Mouse (Mus musculus) fibroblast of lung, adult 2 months (primary cell): ENCODE results near the gene Cldn20.
A peak's percentile ranks its signal among the peaks of the same experiment; 100 is the strongest.

Source experiments
- DNase-seq: peaks from one replicate; pipeline ENCODE4 v3.0.0-alpha.2; 2011; ENCODE audit warnings: low read depth

Cldn20 gene

DNA sequence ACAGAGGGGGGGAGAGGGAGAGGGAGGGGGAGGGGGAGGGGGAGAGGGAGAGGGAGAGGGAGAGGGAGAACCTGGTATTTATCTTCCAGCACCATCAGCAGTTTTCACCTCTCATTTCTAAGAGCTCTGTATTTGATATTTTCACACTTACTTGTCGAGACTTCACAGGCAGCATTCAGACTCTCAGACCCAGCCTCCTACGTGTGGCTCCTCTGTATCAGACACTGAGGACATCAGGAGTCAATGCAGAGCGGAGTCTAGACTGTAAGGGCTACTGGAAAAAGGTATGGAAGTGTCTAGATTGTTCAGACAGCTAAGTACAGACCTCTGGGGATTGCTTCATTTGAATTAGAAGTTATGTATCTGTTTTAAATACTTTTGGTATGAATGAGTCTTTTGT lies 2.8 kb upstream of the Cldn20 start:
- no peak for DNase-seq

DNA sequence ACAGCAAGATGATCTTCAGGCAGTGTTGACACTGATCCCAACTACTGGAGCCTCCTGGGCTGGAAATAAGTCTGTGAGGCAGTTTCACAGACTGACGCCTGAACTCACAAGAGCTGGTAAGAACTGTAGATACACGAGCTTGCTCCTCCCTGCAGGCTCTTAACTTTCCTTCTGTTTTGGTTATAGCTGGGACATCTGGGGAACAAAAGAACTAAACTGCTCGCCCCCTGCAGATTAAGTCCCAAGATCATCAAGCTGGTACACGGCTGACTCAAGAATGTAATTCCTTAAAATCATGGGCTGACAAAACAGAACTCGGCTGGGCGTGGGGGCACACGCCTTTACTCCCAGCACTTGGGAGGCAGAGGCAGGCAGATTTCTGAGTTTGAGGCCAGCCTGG lies 1.8 kb upstream of the Cldn20 start:
- no peak for DNase-seq

DNA sequence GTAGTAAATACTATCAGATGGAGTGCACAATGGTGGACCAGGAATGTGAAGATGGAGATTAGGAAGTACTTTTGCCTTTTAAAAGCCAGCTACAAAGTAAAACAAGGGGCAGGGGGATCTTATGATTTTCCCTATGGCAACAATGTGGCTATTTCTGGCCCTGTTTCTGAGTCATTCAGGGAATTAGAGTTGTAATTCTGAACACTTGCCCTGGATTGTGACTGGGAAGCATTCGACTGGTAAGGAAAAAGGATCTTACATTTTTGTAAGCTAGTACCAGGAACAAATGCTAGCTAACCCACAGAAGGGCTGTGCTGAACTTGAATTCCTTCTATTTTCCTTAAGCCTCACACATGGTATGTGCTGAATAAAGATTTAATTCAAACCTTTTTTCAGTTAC lies 713 bp upstream of the Cldn20 start:
- peak; percentile 43 for DNase-seq

DNA sequence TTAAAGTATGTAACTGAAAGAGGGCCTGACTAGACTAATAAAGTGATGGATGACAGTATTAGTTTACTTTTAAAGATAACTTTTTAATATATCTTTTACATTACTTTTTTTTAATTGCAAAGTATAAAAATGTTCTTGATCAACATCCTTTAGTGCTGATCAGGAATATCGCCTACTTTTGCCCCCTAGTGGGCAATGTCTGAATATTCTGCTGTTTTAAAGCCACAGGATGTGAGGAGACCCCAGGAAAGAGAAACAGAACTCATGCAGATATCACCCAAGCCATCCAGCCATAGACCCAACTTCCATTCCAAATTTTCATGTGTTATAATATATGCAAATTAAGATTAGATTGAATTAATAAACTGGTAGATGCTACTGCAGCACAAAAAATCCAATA lies 1.1 kb downstream of the Cldn20 start:
- DNase-seq, result no peak

DNA sequence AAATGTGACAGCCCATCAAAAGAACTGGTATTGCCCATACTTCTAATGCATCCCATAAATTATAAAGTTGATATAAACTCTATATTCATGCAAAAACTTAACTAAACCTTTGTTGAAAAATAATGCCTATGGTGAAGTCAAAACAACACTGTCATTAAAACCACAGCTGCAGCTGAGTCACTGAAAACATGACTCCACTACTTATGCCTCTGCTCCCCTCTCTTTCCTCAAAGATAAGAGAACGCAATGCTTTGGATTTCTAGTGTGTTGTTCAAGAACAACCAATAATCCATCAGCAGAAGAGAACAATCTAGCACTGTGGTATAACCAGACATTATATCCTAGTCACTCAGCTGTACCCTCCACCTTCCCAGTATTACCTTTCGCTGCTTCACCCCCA lies 8.0 kb downstream of the Cldn20 start:
- no peak for DNase-seq

DNA sequence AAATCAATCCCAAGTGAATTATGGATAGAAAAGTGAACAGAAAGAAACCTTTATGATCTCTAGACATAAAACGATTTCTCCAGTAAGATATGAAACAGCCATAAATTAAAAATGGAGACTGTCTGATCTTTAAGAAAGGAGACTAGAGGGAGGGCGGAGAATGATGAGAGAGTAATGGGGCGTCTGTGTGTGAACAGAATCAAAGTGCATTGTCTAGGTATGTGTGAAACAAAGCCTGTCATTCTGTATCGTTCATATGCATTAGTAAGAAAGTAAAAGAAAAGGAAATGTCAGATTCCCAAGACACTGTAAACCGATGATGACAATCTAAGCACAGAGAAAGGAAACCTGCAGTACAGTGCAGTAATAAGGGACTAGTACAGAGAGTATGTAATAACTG lies 8.7 kb downstream of the Cldn20 start:
- DNase-seq, result no peak

DNA sequence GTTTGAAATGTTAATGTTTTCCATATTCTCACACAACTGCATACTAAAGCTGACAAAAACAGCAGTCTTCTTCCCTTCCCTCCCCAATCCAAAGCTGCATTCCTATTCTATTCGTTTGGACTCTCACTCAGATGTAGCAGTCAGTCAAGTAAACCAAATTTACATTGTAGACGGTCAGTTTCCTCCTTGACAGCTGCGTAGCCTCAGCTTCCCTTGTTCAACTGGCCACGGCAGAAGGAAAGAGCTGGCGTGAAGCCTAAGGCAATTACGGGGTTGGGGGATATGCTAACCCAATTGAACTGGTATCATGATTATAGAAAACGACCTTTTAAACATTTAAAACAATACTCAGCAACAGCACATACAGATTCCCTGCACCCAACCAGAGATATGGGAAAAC lies 15.4 kb downstream of the Cldn20 start:
- DNase-seq, result no peak

DNA sequence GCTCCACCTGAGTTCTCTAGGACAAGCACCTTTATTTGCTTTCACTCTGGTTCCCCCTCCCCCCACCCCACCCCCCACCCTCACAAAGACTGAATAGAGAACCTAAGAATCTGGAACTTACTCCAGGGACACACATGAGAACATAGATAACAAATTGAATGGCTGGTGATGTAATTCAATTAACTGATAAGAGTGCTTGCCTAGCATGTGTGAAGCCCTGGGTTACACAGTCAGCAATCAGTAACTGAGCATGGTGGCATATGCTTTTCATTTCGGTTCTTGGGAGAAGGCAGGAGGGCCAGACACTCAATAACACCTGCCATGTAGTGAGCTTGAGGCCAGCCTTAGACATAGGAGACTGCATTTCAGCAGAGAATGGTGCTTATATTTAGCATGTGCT lies 23.9 kb downstream of the Cldn20 start:
- no peak for DNase-seq

DNA sequence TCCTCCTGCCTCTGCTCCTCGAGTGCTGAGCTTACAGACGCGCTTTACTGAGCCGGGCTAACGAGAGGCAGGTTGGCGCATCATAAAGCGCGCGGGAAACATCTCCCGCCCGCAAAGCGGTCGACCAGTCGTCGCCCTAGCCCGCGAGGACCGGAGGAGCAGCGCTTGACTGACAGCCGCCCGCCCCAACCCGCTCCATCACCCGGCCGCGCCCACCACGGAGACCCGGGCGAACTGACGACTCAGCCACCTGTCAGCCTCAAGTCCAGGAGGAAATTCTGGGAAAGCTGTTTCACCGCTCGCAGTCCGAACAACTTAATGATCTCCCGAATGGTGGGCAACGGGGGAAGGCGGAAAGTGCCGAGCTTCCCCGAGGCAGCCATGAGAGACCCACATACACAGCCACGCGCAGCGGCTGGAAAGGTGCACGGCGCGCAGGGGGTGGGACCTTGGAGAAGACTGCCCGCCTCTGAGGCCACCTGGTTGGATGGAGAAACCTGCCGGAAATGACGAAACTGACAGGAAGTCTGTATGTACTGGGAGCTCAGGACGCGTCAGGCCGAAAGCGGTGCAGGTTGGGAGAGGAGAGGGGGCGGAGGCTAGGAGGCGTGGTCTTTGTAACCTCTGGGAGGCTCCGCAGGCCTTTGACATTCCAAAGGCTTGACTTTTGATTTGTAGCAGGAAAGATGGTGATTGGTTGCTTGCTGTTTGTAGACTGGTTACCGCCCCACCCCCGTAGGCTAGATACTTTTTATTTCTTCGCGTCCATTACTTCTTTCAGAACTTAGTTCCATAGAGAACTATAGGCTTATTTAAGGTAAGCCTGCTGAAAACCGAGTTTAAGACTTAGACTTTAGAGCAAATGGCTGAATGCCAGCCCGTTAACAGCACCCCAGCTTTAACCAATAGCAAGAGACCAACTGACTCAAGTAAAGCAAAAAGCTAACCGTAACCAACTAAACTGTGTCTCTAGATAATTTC lies 25.3 kb downstream of the Cldn20 start, which contains the start of gene Tfb1m:
TSS of gene Tfb1m (minus strand) at position 451 of the 981 bp plus-strand sequence.
- DNase-seq, result peak; percentile 99

DNA sequence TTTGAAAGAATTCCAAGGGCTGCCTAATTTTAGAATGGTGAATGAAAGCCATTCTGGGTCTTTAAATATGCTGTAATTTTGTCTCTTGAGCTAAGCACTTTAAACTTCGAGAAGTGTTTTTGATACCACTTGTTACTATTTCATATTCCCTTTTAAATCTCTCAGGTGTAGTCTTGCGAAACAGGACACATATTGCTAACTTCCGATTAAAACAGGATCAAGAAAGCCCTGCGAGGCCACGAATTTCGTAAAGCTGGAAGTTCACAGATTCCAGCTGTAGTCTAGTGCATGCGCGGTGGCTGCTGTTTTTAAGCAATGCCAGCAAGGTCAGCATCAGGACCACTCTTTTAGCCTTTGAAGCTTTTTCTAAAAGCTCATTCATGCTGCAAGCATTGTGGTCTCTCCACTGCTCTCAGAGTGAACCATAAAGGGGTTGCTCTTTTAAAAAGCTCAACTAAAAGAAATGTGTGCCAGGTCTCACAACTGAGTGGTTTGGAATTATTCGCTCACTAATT lies 26.1 kb downstream of the Cldn20 start:
- DNase-seq, result peak; percentile 19

DNA sequence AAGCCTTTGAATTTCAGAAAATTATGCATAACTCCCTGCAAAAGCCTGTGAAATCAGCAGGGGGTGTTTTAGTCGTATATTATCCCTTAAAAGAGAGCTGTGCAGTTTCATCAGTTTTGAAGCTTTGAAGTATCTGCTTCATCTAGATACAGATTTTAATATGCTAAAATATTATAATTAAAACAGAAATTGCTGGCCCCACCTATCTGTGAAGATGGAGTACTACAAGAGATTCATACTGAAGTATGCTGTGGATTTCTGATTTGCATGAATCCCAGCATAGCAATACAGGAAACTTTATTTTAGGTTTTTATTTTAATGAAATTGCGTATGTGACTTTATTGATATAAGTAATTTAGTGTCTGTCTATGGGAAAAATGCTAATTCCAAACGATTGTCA lies 28.2 kb downstream of the Cldn20 start:
- DNase-seq, result no peak

DNA sequence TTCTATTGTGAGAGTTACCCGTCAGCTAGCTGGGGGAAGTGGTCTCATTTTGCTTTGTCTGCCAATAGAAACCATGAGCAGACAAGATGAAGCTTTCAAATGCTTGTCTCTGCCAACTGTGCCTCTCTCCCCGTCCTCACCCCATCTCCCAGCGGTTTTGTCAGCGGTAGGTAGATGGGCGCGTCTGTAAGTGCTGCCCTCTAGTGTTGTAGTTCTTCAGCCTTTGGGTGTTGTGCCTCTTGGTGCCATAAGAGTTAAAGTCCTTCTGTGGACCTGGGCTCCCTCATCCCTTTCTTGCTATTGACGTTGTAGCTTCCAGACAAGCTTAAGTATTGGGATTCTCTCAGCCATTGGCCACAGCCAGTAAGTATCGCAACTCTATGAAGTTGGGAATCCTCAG lies 30.1 kb downstream of the Cldn20 start:
- no peak for DNase-seq

DNA sequence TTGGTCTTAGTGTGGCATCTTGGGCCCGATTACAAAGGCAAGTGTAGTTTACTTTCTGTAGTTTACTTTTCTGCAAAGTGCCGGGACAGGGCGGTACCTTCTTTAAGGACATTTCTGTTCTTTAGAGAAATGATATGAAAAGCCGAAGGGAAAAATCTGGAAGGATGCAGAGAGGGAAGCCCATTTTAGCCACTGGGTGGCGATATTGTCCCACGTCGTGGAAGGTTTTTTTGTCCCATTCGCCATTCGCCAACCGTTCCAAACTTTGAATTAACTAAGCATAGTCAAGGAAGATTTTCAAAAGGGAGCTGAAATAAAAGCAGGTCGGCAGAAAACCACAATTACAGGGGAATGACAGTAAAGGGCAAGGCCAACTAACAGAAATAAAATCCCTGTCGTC lies 38.5 kb downstream of the Cldn20 start:
- peak; percentile 32 for DNase-seq
